Mouse (Mus musculus): ENCODE measurements around the gene Phf10.
"Not testable (repeated sequence)": the region's sequence is repeated elsewhere in the genome, so short reads cannot be mapped to it uniquely, and the experiment has no call there.

- not testable (repeated sequence) for TF ChIP-seq CTCF (conservative IDR thresholded peaks at IDR 0.05; ENCODE audit: insufficient read depth, insufficient read length, low read depth, low read length); POLR2A (IDR thresholded peaks at IDR 0.05; ENCODE audit: low read depth, low read length)
Measured at GRCm38 (mm10) chr17:14968373-14968913, 7.4 kb upstream of the Phf10 start.
